In genomic region chr13:99793001-99793400, GRCm38 (mm10) we compare ENCODE assay signal across 26 mouse cellular contexts.
DNase-seq lines count a peak whose midpoint lies in the region; ATAC-seq and TF ChIP-seq lines count a peak whose summit lies in the region.
"Had no signal": no experiment of that assay in that cellular context is flagged by ENCODE, and none has a peak within 500 bp of the region (broad histone marks: within the 10 kb centered on the region; RNA-seq: fewer than 3 reads in every experiment).

No protein-coding gene starts in this region.

- no peaks in the 10 kb centered on the region for H3K36me3 ChIP-seq in heart, embryonic 13.5 days
- no peaks in the 10 kb centered on the region for H3K36me3 ChIP-seq in lung, embryonic 14.5 days (ENCODE audit: insufficient read depth)
- no peaks in the 10 kb centered on the region for H3K36me3 ChIP-seq in lung, postnatal 0 days (ENCODE audit: insufficient read depth, low read length)
- no peaks in the 10 kb centered on the region for H3K36me3 ChIP-seq in embryonic facial prominence, embryonic 14.5 days (ENCODE audit: control insufficient read depth, insufficient read depth, low read length)
- no peaks in the 10 kb centered on the region for H3K36me3 ChIP-seq in limb, embryonic 14.5 days (ENCODE audit: control insufficient read depth, insufficient read depth, low read length)
- H3K36me3 ChIP-seq: hindbrain, embryonic 10.5 days; hindbrain, embryonic 13.5 days; intestine, embryonic 15.5 days had no signal

- H3K9ac ChIP-seq in heart, embryonic 13.5 days = no peak overlapping the region
- H3K9ac ChIP-seq in lung, embryonic 14.5 days = no peak overlapping the region
- H3K9ac ChIP-seq in lung, postnatal 0 days (replicated peaks; ENCODE audit: low read depth) = no peak overlapping the region
- no peak overlapping the region for H3K9ac ChIP-seq in embryonic facial prominence, embryonic 14.5 days (ENCODE audit: low read depth, low read length)
- no peak overlapping the region for H3K9ac ChIP-seq in limb, embryonic 14.5 days (ENCODE audit: low read depth, low read length, severe bottlenecking)
- H3K9ac ChIP-seq: forebrain, postnatal 0 days; hindbrain, embryonic 13.5 days; intestine, embryonic 15.5 days had no signal

- H3K27ac ChIP-seq in heart, embryonic 13.5 days (replicated peaks) = peak overlapping the region; percentile 67
- H3K27ac ChIP-seq in lung, embryonic 14.5 days (ENCODE audit: low read depth) = no peak overlapping the region
- no peak overlapping the region for H3K27ac ChIP-seq in lung, postnatal 0 days (ENCODE audit: low read length)
- H3K27ac ChIP-seq in embryonic facial prominence, embryonic 14.5 days (replicated peaks; ENCODE audit: low read depth, low read length) = no peak overlapping the region
- H3K27ac ChIP-seq in limb, embryonic 14.5 days (replicated peaks; ENCODE audit: low read depth, low read length) = 0 out of 2 replicates have a peak overlapping the region, but pooled peaks have one; percentile 22
- H3K27ac ChIP-seq: hindbrain, embryonic 10.5 days; hindbrain, embryonic 13.5 days had no signal

- no peaks in the 10 kb centered on the region for H3K9me3 ChIP-seq in heart, embryonic 13.5 days
- H3K9me3 ChIP-seq in lung, embryonic 14.5 days (ENCODE audit: low read depth, low read length) = no peaks in the 10 kb centered on the region
- H3K9me3 ChIP-seq in lung, postnatal 0 days (ENCODE audit: low read length) = no peaks in the 10 kb centered on the region
- H3K9me3 ChIP-seq in embryonic facial prominence, embryonic 14.5 days (ENCODE audit: control insufficient read depth, low read length) = no peaks in the 10 kb centered on the region
- no peaks in the 10 kb centered on the region for H3K9me3 ChIP-seq in limb, embryonic 14.5 days (ENCODE audit: control insufficient read depth, low read length)
- H3K9me3 ChIP-seq: hindbrain, embryonic 10.5 days; hindbrain, embryonic 13.5 days; intestine, embryonic 15.5 days had no signal

- ATAC-seq in heart, embryonic 13.5 days (ENCODE audit: extremely low read depth, insufficient number of reproducible peaks, low FRiP score, low TSS enrichment) = no peak
- ATAC-seq in lung, embryonic 14.5 days (ENCODE audit: insufficient read depth) = no peak
- no peak for ATAC-seq in lung, postnatal 0 days
- ATAC-seq in embryonic facial prominence, embryonic 14.5 days (ENCODE audit: low read depth) = no peak
- ATAC-seq in limb, embryonic 14.5 days (ENCODE audit: low FRiP score, low read depth) = peak; percentile 26; the same call in 1 of the 2 replicates
- ATAC-seq in frontal cortex, adult (ENCODE audit: low TSS enrichment) = no peak
- ATAC-seq: activated CD4-positive, CD25-positive, alpha-beta regulatory T cell, adult 4 months; CD4-positive, CD25-positive, alpha-beta regulatory T cell, adult 4 months; forebrain, embryonic 14.5 days; forebrain, postnatal 0 days; hindbrain, embryonic 16.5 days; intestine, embryonic 15.5 days had no signal

- peaks cover 29% of the 10 kb centered on the region for H3K4me1 ChIP-seq in heart, embryonic 13.5 days
- H3K4me1 ChIP-seq in lung, embryonic 14.5 days (ENCODE audit: insufficient read depth) = no peaks in the 10 kb centered on the region
- H3K4me1 ChIP-seq in lung, postnatal 0 days (ENCODE audit: insufficient read depth, low read depth, low read length) = no peaks in the 10 kb centered on the region
- peaks cover 23% of the 10 kb centered on the region for H3K4me1 ChIP-seq in embryonic facial prominence, embryonic 14.5 days (ENCODE audit: control insufficient read depth, insufficient read depth, low read length)
- H3K4me1 ChIP-seq in limb, embryonic 14.5 days (ENCODE audit: control insufficient read depth, insufficient read depth, low read length) = peaks cover 26% of the 10 kb centered on the region
- H3K4me1 ChIP-seq: intestine, embryonic 15.5 days had no signal

- no peak for TF ChIP-seq CTCF in lung, embryonic 14.5 days (IDR thresholded peaks at IDR 0.05; ENCODE audit: low read depth)
- TF ChIP-seq CTCF in lung, postnatal 0 days (IDR thresholded peaks at IDR 0.05) = no peak

- DNase-seq in heart, postnatal 36 days = no peak
- peak; percentile 25 for DNase-seq in lung, embryonic 14.5 days
- no peak for DNase-seq in lung, postnatal 0 days (ENCODE audit: low spot score)
- DNase-seq in embryonic facial prominence, embryonic 14.5 days (ENCODE audit: low spot score) = peak; percentile 82
- peak; percentile 66 for DNase-seq in limb, embryonic 14.5 days (ENCODE audit: low spot score)
- DNase-seq: adrenal gland, adult 8-10 months; adrenal gland, postnatal 25 days; cerebellum, adult 11-12 months; cerebellum, adult 8-10 months; cerebellum, postnatal 10 days; cerebellum, postnatal 36 days; embryo, embryonic 11 days; forebrain, postnatal 0 days; gastrocnemius, postnatal 25 days; heart, adult 2 months; kidney, adult 11 months had no signal

- no peaks in the 10 kb centered on the region for H3K27me3 ChIP-seq in heart, embryonic 13.5 days (replicated peaks)
- H3K27me3 ChIP-seq in lung, embryonic 14.5 days (ENCODE audit: insufficient read depth, low read length) = no peaks in the 10 kb centered on the region
- H3K27me3 ChIP-seq in lung, postnatal 0 days (replicated peaks; ENCODE audit: insufficient read depth, low read length) = no peaks in the 10 kb centered on the region
- H3K27me3 ChIP-seq in embryonic facial prominence, embryonic 14.5 days (replicated peaks; ENCODE audit: control insufficient read depth, insufficient read depth, low read length) = no peaks in the 10 kb centered on the region
- H3K27me3 ChIP-seq in limb, embryonic 14.5 days (ENCODE audit: control insufficient read depth, insufficient read depth, low read length) = no peaks in the 10 kb centered on the region
- H3K27me3 ChIP-seq: hindbrain, embryonic 13.5 days; intestine, embryonic 15.5 days had no signal

- no peak overlapping the region for H3K4me2 ChIP-seq in heart, embryonic 13.5 days
- H3K4me2 ChIP-seq in lung, embryonic 14.5 days = no peak overlapping the region
- H3K4me2 ChIP-seq in lung, postnatal 0 days (replicated peaks; ENCODE audit: low read depth, low read length) = no peak overlapping the region
- no peak overlapping the region for H3K4me2 ChIP-seq in embryonic facial prominence, embryonic 14.5 days (ENCODE audit: low read depth, low read length)
- H3K4me2 ChIP-seq in limb, embryonic 14.5 days (replicated peaks; ENCODE audit: low read depth, low read length, severe bottlenecking) = no peak overlapping the region
- H3K4me2 ChIP-seq: heart, embryonic 11.5 days; hindbrain, embryonic 13.5 days; intestine, embryonic 15.5 days had no signal

- no peak for TF ChIP-seq POLR2A in limb, embryonic 14.5 days (IDR thresholded peaks at IDR 0.05; ENCODE audit: borderline replicate concordance, extremely low read depth, insufficient read depth, insufficient read length)

- intact Hi-C loops in heart, postnatal 36 days (cut with DNase I) = no loop called here

- no peak overlapping the region for H3K4me3 ChIP-seq in heart, embryonic 13.5 days
- H3K4me3 ChIP-seq in lung, embryonic 14.5 days (ENCODE audit: low read depth, low read length) = no peak overlapping the region
- no peak overlapping the region for H3K4me3 ChIP-seq in lung, postnatal 0 days (ENCODE audit: low read depth, low read length)
- no peak overlapping the region for H3K4me3 ChIP-seq in embryonic facial prominence, embryonic 14.5 days (ENCODE audit: low read depth, low read length)
- no peak overlapping the region for H3K4me3 ChIP-seq in limb, embryonic 14.5 days (replicated peaks; ENCODE audit: low read length)
- H3K4me3 ChIP-seq: heart, adult 2 months; hindbrain, embryonic 10.5 days; hindbrain, embryonic 13.5 days; intestine, embryonic 15.5 days had no signal

- no peak for TF ChIP-seq EP300 in lung, postnatal 0 days (IDR thresholded peaks at IDR 0.05)

- 55% methylated on average over 6 of the region's 6 CpGs for WGBS in heart, embryonic 13.5 days
- WGBS in lung, embryonic 14.5 days = 59% methylated on average over 6 of the region's 6 CpGs
- WGBS in lung, postnatal 0 days = 55% methylated on average over 6 of the region's 6 CpGs
- 37% methylated on average over 6 of the region's 6 CpGs for WGBS in embryonic facial prominence, embryonic 14.5 days
- WGBS in limb, embryonic 14.5 days = 48% methylated on average over 6 of the region's 6 CpGs

Comparison
In these comparisons a context has a peak if more than half of its experiments do, and no peak if none do; other contexts are left out.
1. DNase-seq: peak in lung, embryonic 14.5 days (single experiment), embryonic facial prominence, embryonic 14.5 days (single experiment) and limb, embryonic 14.5 days (single experiment); none in heart, postnatal 36 days (0 of 2) and lung, postnatal 0 days (single experiment).
2. H3K27ac ChIP-seq: peak in heart, embryonic 13.5 days (single experiment) and limb, embryonic 14.5 days (single experiment); none in lung, embryonic 14.5 days (single experiment), lung, postnatal 0 days (single experiment) and embryonic facial prominence, embryonic 14.5 days (single experiment).